In genomic region chr11:35121611-35121959, GRCm38 (mm10) we compare ENCODE assay signal across 8 mouse cellular contexts. TPM values are rescaled to one million over a fixed set of nuclear protein-coding genes. Genes with fewer than 3 reads are reported as not detected.
DNase-seq lines count a peak whose midpoint lies in the region; ATAC-seq lines count a peak whose summit lies in the region.

No protein-coding gene starts in this region.

- H3K9ac ChIP-seq in embryonic facial prominence, embryonic 15.5 days = peak overlapping the region; percentile 39
- H3K9ac ChIP-seq in neural tube, embryonic 14.5 days (replicated peaks; ENCODE audit: low read depth, low read length) = peak overlapping the region; percentile 63

- peaks cover 62% of the 10 kb centered on the region for H3K4me1 ChIP-seq in embryonic facial prominence, embryonic 15.5 days
- H3K4me1 ChIP-seq in neural tube, embryonic 14.5 days (ENCODE audit: control insufficient read depth, insufficient read depth, low read length) = peaks cover 11% of the 10 kb centered on the region; the same call in 1 of the 2 replicates

- no peaks in the 10 kb centered on the region for H3K9me3 ChIP-seq in embryonic facial prominence, embryonic 15.5 days (replicated peaks)
- no peaks in the 10 kb centered on the region for H3K9me3 ChIP-seq in neural tube, embryonic 14.5 days (ENCODE audit: control insufficient read depth, low read length)

- H3K27ac ChIP-seq in embryonic facial prominence, embryonic 15.5 days (replicated peaks) = peak overlapping the region; percentile 85
- no peak overlapping the region for H3K27ac ChIP-seq in neural tube, embryonic 14.5 days (ENCODE audit: low read depth, low read length)

- peak; percentile 10 for DNase-seq in kidney, adult 18-20 months
- DNase-seq in kidney, postnatal 25 days = no peak
- DNase-seq in R1 (ENCODE audit: low read depth, low spot score) = peak; percentile 42
- peak; percentile 14 for DNase-seq in kidney, postnatal 10 days
- no peak for DNase-seq in ovary, postnatal 10 days (ENCODE audit: low spot score)
- no peak for DNase-seq in adrenal gland, postnatal 25 days

- H3K36me3 ChIP-seq in embryonic facial prominence, embryonic 15.5 days = no peaks in the 10 kb centered on the region
- H3K36me3 ChIP-seq in neural tube, embryonic 14.5 days (ENCODE audit: control insufficient read depth, insufficient read depth, low read length) = no peaks in the 10 kb centered on the region

- H3K27me3 ChIP-seq in embryonic facial prominence, embryonic 15.5 days = peaks cover 9% of the 10 kb centered on the region; the same call in 1 of the 2 replicates
- peaks cover 29% of the 10 kb centered on the region for H3K27me3 ChIP-seq in neural tube, embryonic 14.5 days (ENCODE audit: control insufficient read depth, insufficient read depth, low read length)

- peak overlapping the region; percentile 60 for H3K4me2 ChIP-seq in embryonic facial prominence, embryonic 15.5 days (replicated peaks)
- H3K4me2 ChIP-seq in neural tube, embryonic 14.5 days (ENCODE audit: low read depth, low read length) = peak overlapping the region; percentile 98

- under 1% methylated on average over 27 of the region's 27 CpGs for WGBS in embryonic facial prominence, embryonic 15.5 days
- WGBS in neural tube, embryonic 14.5 days = under 1% methylated on average over 27 of the region's 27 CpGs

- peak overlapping the region; percentile 60 for H3K4me3 ChIP-seq in embryonic facial prominence, embryonic 15.5 days (replicated peaks)
- H3K4me3 ChIP-seq in neural tube, embryonic 14.5 days (ENCODE audit: low read depth, low read length) = peak overlapping the region; percentile 52

- ATAC-seq in embryonic facial prominence, embryonic 15.5 days (ENCODE audit: insufficient number of reproducible peaks, low FRiP score, low TSS enrichment, low read depth) = 0 out of 2 replicates have a peak, but pooled peaks have one; percentile 10
- no peak; the same call in 1 of the 2 replicates for ATAC-seq in neural tube, embryonic 14.5 days (ENCODE audit: low read depth)

RNA-seq across cellular contexts. Expression of gene Slit3, which starts 0.6 kb away (rescaled TPM):
- polyA plus RNA-seq in embryonic facial prominence, embryonic 15.5 days (2015; fragmentation: Nextera tagmentation; extraction: Ambion mirVana) = 27.6 and 30.1 TPM in 2 replicates
- 14.4 and 14.6 TPM in 2 replicates for polyA plus RNA-seq in neural tube, embryonic 14.5 days (2014; fragmentation: Nextera tagmentation; extraction: Ambion mirVana)
- 39.1 and 40.6 TPM in 2 replicates for total RNA-seq in adrenal gland, postnatal 25 days (2021)

Comparison
In these comparisons a context has a peak if more than half of its experiments do, and no peak if none do; other contexts are left out.
1. DNase-seq: peak in kidney, adult 18-20 months (single experiment), R1 (single experiment) and kidney, postnatal 10 days (single experiment); none in kidney, postnatal 25 days (0 of 2), ovary, postnatal 10 days (single experiment) and adrenal gland, postnatal 25 days (single experiment).